Mouse (Mus musculus) hindbrain, embryonic 12.5 days (tissue): ENCODE data around the gene Mkks. TPM values are rescaled to one million over a fixed set of nuclear protein-coding genes. Genes with fewer than 3 reads are reported as not detected.
A peak's percentile ranks its signal among the peaks of the same experiment; 100 is the strongest.

Experiments used
- ATAC-seq: fragments of 200-750 bp; cut with Nextera tagmentation; 2 replicates; pipeline ENCODE4 v1.8.0; 2017; ENCODE audit warnings: moderate TSS enrichment; ENCODE audit not compliant: low FRiP score
- H3K27ac ChIP-seq: fragments of 300-500 bp; sonication (generic); 2 replicates; pipeline ENCODE4 v1.5.1; 2016; ENCODE audit warnings: mild to moderate bottlenecking
- H3K27me3 ChIP-seq: fragments of 300-500 bp; sonication (generic); 2 replicates; pipeline ENCODE4 v1.6.1; 2016; ENCODE audit warnings: mild to moderate bottlenecking
- H3K36me3 ChIP-seq: fragments of 300-500 bp; sonication (generic); 2 replicates; pipeline ENCODE4 v1.6.1; 2016; ENCODE audit warnings: mild to moderate bottlenecking
- H3K4me1 ChIP-seq: fragments of 300-500 bp; sonication (generic); 2 replicates; pipeline ENCODE4 v1.6.1; 2016
- H3K4me2 ChIP-seq: fragments of 300-500 bp; sonication (generic); replicated peaks from 2 replicates; pipeline ENCODE4 v1.6.1; 2016; ENCODE audit warnings: mild to moderate bottlenecking
- H3K4me3 ChIP-seq: fragments of 300-500 bp; sonication (generic); 2 replicates; pipeline ENCODE4 v1.5.1; 2016; ENCODE audit warnings: mild to moderate bottlenecking
- H3K9ac ChIP-seq: fragments of 300-500 bp; sonication (generic); 2 replicates; pipeline ENCODE4 v1.6.1; 2016; ENCODE audit warnings: mild to moderate bottlenecking, moderate library complexity
- H3K9me3 ChIP-seq: fragments of 300-500 bp; sonication (generic); replicated peaks from 2 replicates; pipeline ENCODE4 v1.6.1; 2016; ENCODE audit warnings: mild to moderate bottlenecking
- WGBS: fragments of 180-500 bp; shearing (Covaris S2); methylation state at CpG from one replicate; pipeline ENCODE4 v1.1.7; 2016; 5-methylcytosine and 5-hydroxymethylcytosine counted together
- polyA plus RNA-seq: library from polyadenylated mRNA; unstranded; fragments of >200 nt; fragmentation: Nextera tagmentation; extraction: Ambion mirVana; gene quantifications from 2 replicates; pipeline ENCODE4 v1.2.1, GENCODE M21; 2016

Mkks gene
- 13.1 and 15.8 TPM in 2 replicates for polyA plus RNA-seq

- H3K4me1 ChIP-seq, result peaks cover 12% of the 10 kb centered on the region; the same call in 1 of the 2 replicates
- under 1% methylated on average over 49 of the region's 49 CpGs for WGBS
- H3K27me3 ChIP-seq, result no peaks in the 10 kb centered on the region
- no peaks in the 10 kb centered on the region for H3K9me3 ChIP-seq
- no peaks in the 10 kb centered on the region for H3K36me3 ChIP-seq
- peak; percentile 97 for ATAC-seq
- peak within 1 kb of the TSS; percentile 95 for H3K27ac ChIP-seq
- H3K4me3 ChIP-seq, result peak within 1 kb of the TSS; percentile 80
- H3K4me2 ChIP-seq, result peak within 1 kb of the TSS; percentile 55
- peak within 1 kb of the TSS; percentile 80 for H3K9ac ChIP-seq
Measured at GRCm38 (mm10) chr2:136891068-136891950, at the start of gene Mkks, which contains the start of the genes Slx4ip and AL731706.1. Gene Mkks (minus strand): TSS chr2:136891389. Gene Slx4ip (plus strand): TSS chr2:136891218. Gene AL731706.1 (minus strand): TSS chr2:136891389.

- 97% methylated on average over 1 of the region's 1 CpGs for WGBS
- no peak overlapping the region for H3K9ac ChIP-seq
- no peaks in the 10 kb centered on the region for H3K9me3 ChIP-seq
- H3K4me2 ChIP-seq, result no peak overlapping the region
- H3K27ac ChIP-seq, result no peak overlapping the region
- H3K4me1 ChIP-seq, result no peaks in the 10 kb centered on the region
- H3K27me3 ChIP-seq, result no peaks in the 10 kb centered on the region
- no peaks in the 10 kb centered on the region for H3K36me3 ChIP-seq
- H3K4me3 ChIP-seq, result no peak overlapping the region
- ATAC-seq, result no peak
Measured at GRCm38 (mm10) chr2:136938249-136938648, 47.1 kb upstream of the Mkks start.

- Histone ChIP-seq H3K36me3 (no peaks in the 10 kb centered on the region), H3K9ac (no peak overlapping the region), H3K9me3 (no peaks in the 10 kb centered on the region), H3K27ac (no peak overlapping the region), H3K4me2 (no peak overlapping the region), H3K27me3 (no peaks in the 10 kb centered on the region), H3K4me3 (no peak overlapping the region), H3K4me1 (no peaks in the 10 kb centered on the region)
- no peak for ATAC-seq
- WGBS, result 94% methylated on average over 4 of the region's 4 CpGs
Measured at GRCm38 (mm10) chr2:136936391-136937288, 45.5 kb upstream of the Mkks start.

- WGBS, result 65% methylated on average over 4 of the region's 4 CpGs
- Histone ChIP-seq H3K9me3 (no peaks in the 10 kb centered on the region), H3K4me2 (no peak overlapping the region), H3K9ac (no peak overlapping the region), H3K4me3 (no peak overlapping the region), H3K27ac (no peak overlapping the region; the same call in 1 of the 2 replicates), H3K27me3 (no peaks in the 10 kb centered on the region), H3K36me3 (no peaks in the 10 kb centered on the region), H3K4me1 (no peaks in the 10 kb centered on the region)
- no peak for ATAC-seq
Measured at GRCm38 (mm10) chr2:136921003-136921408, 29.8 kb upstream of the Mkks start.

- WGBS, result 89% methylated on average over 3 of the region's 3 CpGs
- H3K9me3 ChIP-seq, result no peaks in the 10 kb centered on the region
Measured at GRCm38 (mm10) chr2:136920257-136920993, 29.2 kb upstream of the Mkks start.

GRCm38 (mm10) chr2:136919433-136919832 lies 28.2 kb upstream of the Mkks start:
- H3K9ac ChIP-seq, result no peak overlapping the region
- no peaks in the 10 kb centered on the region for H3K27me3 ChIP-seq
- H3K27ac ChIP-seq, result no peak overlapping the region
- H3K36me3 ChIP-seq, result no peaks in the 10 kb centered on the region
- H3K9me3 ChIP-seq, result no peaks in the 10 kb centered on the region
- no peak overlapping the region for H3K4me2 ChIP-seq
- H3K4me1 ChIP-seq, result no peaks in the 10 kb centered on the region
- WGBS, result 83% methylated on average over 1 of the region's 1 CpGs
- H3K4me3 ChIP-seq, result no peak overlapping the region
- ATAC-seq, result no peak

More at GRCm38 (mm10) chr2:136920257-136920993, 29.2 kb upstream of the Mkks start:
- Histone ChIP-seq H3K27me3 (no peaks in the 10 kb centered on the region), H3K9ac (no peak overlapping the region), H3K4me3 (no peak overlapping the region), H3K4me1 (no peaks in the 10 kb centered on the region), H3K4me2 (no peak overlapping the region), H3K36me3 (no peaks in the 10 kb centered on the region), H3K27ac (no peak overlapping the region; the same call in 1 of the 2 replicates)
- ATAC-seq, result no peak

GRCm38 (mm10) chr2:136914334-136914902 lies 23.2 kb upstream of the Mkks start:
- no peak overlapping the region for H3K4me2 ChIP-seq
- H3K9me3 ChIP-seq, result no peaks in the 10 kb centered on the region
- H3K27ac ChIP-seq, result no peak overlapping the region
- 50% methylated on average over 3 of the region's 3 CpGs for WGBS
- H3K27me3 ChIP-seq, result no peaks in the 10 kb centered on the region
- H3K9ac ChIP-seq, result no peak overlapping the region
- ATAC-seq, result no peak
- H3K4me1 ChIP-seq, result peaks cover 13% of the 10 kb centered on the region
- H3K4me3 ChIP-seq, result no peak overlapping the region
- no peaks in the 10 kb centered on the region for H3K36me3 ChIP-seq

GRCm38 (mm10) chr2:136913021-136913420 lies 21.8 kb upstream of the Mkks start:
- Histone ChIP-seq H3K4me2 (no peak overlapping the region), H3K4me3 (no peak overlapping the region), H3K9ac (no peak overlapping the region), H3K36me3 (no peaks in the 10 kb centered on the region), H3K27ac (no peak overlapping the region), H3K9me3 (no peaks in the 10 kb centered on the region), H3K4me1 (peaks cover 13% of the 10 kb centered on the region), H3K27me3 (no peaks in the 10 kb centered on the region)
- 30% methylated on average over 3 of the region's 3 CpGs for WGBS
- ATAC-seq, result no peak

- ATAC-seq, result peak; percentile 36; the same call in 1 of the 2 replicates
- 27% methylated on average over 4 of the region's 4 CpGs for WGBS
- Histone ChIP-seq H3K36me3 (no peaks in the 10 kb centered on the region), H3K4me3 (no peak overlapping the region), H3K9ac (no peak overlapping the region), H3K27me3 (no peaks in the 10 kb centered on the region), H3K4me1 (peaks cover 13% of the 10 kb centered on the region), H3K4me2 (no peak overlapping the region), H3K27ac (peak overlapping the region; percentile 7; the same call in 1 of the 2 replicates), H3K9me3 (no peaks in the 10 kb centered on the region)
Measured at GRCm38 (mm10) chr2:136911958-136912411, 20.8 kb upstream of the Mkks start.

- Histone ChIP-seq H3K4me2 (no peak overlapping the region), H3K4me1 (peaks cover 13% of the 10 kb centered on the region), H3K9ac (no peak overlapping the region), H3K27me3 (no peaks in the 10 kb centered on the region), H3K36me3 (peaks cover 8% of the 10 kb centered on the region), H3K9me3 (no peaks in the 10 kb centered on the region), H3K27ac (no peak overlapping the region), H3K4me3 (no peak overlapping the region)
- 75% methylated on average over 2 of the region's 2 CpGs for WGBS
- no peak for ATAC-seq
Measured at GRCm38 (mm10) chr2:136909298-136909697, 18.1 kb upstream of the Mkks start.

- 63% methylated on average over 3 of the region's 3 CpGs for WGBS
- Histone ChIP-seq H3K9ac (no peak overlapping the region), H3K4me1 (peaks cover 13% of the 10 kb centered on the region), H3K36me3 (peaks cover 8% of the 10 kb centered on the region), H3K4me3 (no peak overlapping the region), H3K4me2 (no peak overlapping the region), H3K27ac (no peak overlapping the region), H3K27me3 (no peaks in the 10 kb centered on the region), H3K9me3 (no peaks in the 10 kb centered on the region)
- no peak for ATAC-seq
Measured at GRCm38 (mm10) chr2:136908596-136908995, 17.4 kb upstream of the Mkks start.
